In the genomic region with DNA sequence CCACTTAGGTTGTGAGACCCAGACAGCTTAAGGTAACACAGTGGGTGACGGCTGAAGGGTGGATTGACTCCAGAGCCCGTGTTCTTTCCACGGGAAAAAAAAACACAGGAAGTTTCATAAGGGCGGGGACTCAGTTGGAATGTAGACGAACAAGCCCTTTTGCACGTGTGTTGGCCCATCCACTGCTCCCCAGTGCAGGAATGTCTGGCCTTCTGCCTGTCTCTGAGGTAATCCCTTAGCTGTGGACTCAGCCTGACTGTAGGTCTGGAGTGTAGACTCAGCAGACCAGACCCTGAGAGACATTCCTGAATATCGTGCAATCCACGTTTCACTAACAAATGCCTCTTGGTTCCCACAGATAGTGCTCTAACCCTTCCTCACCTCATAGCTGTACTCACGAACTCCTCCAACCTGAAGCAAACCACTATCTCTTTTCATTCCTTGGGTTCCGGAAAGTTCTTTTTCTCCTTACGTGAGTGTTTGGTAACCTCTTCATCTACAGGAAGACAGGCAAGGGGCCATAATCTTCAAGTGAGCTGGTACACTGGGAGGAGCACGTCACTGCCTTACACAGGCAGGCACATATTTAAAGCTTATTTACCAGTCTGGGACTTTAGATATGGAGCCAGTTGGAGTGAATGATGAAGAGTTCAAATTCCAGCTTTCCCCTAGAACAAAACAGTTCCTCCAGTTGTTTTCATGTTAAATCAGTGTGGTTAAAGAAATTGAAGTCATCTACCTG, we compare ENCODE assay signal across 10 mouse cellular contexts.
DNase-seq lines count a peak whose midpoint lies in the region; ATAC-seq and TF ChIP-seq lines count a peak whose summit lies in the region.
"Had no signal": no experiment of that assay in that cellular context is flagged by ENCODE, and none has a peak within 500 bp of the region (broad histone marks: within the 10 kb centered on the region; RNA-seq: fewer than 3 reads in every experiment).

No protein-coding gene starts in this region.

- no peak overlapping the region for H3K9ac ChIP-seq in liver, postnatal 0 days (replicated peaks)
- H3K9ac ChIP-seq in liver, embryonic 12.5 days = no peak overlapping the region
- H3K9ac ChIP-seq in stomach, embryonic 16.5 days (ENCODE audit: low read length) = no peak overlapping the region
- no peak overlapping the region for H3K9ac ChIP-seq in forebrain, embryonic 15.5 days (replicated peaks)
- H3K9ac ChIP-seq: heart, embryonic 13.5 days; neural tube, embryonic 13.5 days had no signal

- no peak overlapping the region for H3K4me2 ChIP-seq in liver, postnatal 0 days (ENCODE audit: low read depth, low read length)
- no peak overlapping the region for H3K4me2 ChIP-seq in liver, embryonic 12.5 days
- H3K4me2 ChIP-seq in stomach, embryonic 16.5 days (ENCODE audit: low read depth, low read length) = no peak overlapping the region
- H3K4me2 ChIP-seq in forebrain, embryonic 15.5 days (replicated peaks) = no peak overlapping the region
- H3K4me2 ChIP-seq: heart, embryonic 13.5 days; neural tube, embryonic 13.5 days had no signal

- no peaks in the 10 kb centered on the region for H3K36me3 ChIP-seq in liver, postnatal 0 days (replicated peaks; ENCODE audit: insufficient read depth, low read length)
- no peaks in the 10 kb centered on the region for H3K36me3 ChIP-seq in liver, embryonic 12.5 days
- H3K36me3 ChIP-seq in stomach, embryonic 16.5 days (ENCODE audit: control insufficient read depth, insufficient read depth, low read length) = no peaks in the 10 kb centered on the region
- H3K36me3 ChIP-seq in forebrain, embryonic 15.5 days = no peaks in the 10 kb centered on the region
- H3K36me3 ChIP-seq: heart, embryonic 13.5 days; neural tube, embryonic 13.5 days had no signal

- H3K27ac ChIP-seq in liver, postnatal 0 days (ENCODE audit: low read depth) = no peak overlapping the region
- H3K27ac ChIP-seq in liver, embryonic 12.5 days = no peak overlapping the region
- H3K27ac ChIP-seq in stomach, embryonic 16.5 days (ENCODE audit: low read length) = no peak overlapping the region
- H3K27ac ChIP-seq in layer of hippocampus, adult 2 months = no peak overlapping the region
- H3K27ac ChIP-seq in forebrain, embryonic 15.5 days (replicated peaks) = no peak overlapping the region
- H3K27ac ChIP-seq: heart, embryonic 13.5 days; neural tube, embryonic 13.5 days had no signal

- H3K4me3 ChIP-seq in liver, postnatal 0 days (ENCODE audit: low read depth, low read length) = no peak overlapping the region
- H3K4me3 ChIP-seq in liver, embryonic 12.5 days = no peak overlapping the region
- H3K4me3 ChIP-seq in stomach, embryonic 16.5 days (replicated peaks; ENCODE audit: low read length) = no peak overlapping the region
- no peak overlapping the region for H3K4me3 ChIP-seq in layer of hippocampus, adult 2 months
- H3K4me3 ChIP-seq in forebrain, embryonic 15.5 days = no peak overlapping the region
- H3K4me3 ChIP-seq: heart, embryonic 13.5 days; neural tube, embryonic 13.5 days had no signal

- no peaks in the 10 kb centered on the region for H3K27me3 ChIP-seq in liver, postnatal 0 days (ENCODE audit: insufficient read depth, low read length)
- H3K27me3 ChIP-seq in liver, embryonic 12.5 days (replicated peaks) = 0 out of 2 replicates have a peak, but pooled peaks cover 9% of the 10 kb centered on the region
- H3K27me3 ChIP-seq in stomach, embryonic 16.5 days (ENCODE audit: control insufficient read depth, insufficient read depth, low read length) = no peaks in the 10 kb centered on the region; the same call in 1 of the 2 replicates
- H3K27me3 ChIP-seq in forebrain, embryonic 15.5 days = no peaks in the 10 kb centered on the region
- H3K27me3 ChIP-seq: neural tube, embryonic 13.5 days had no signal

- TF ChIP-seq CTCF in liver, postnatal 0 days (IDR thresholded peaks at IDR 0.05; ENCODE audit: low read depth) = no peak
- no peak for TF ChIP-seq CTCF in layer of hippocampus, adult 2 months (conservative IDR thresholded peaks at IDR 0.05)

- no peaks in the 10 kb centered on the region for H3K9me3 ChIP-seq in liver, postnatal 0 days (ENCODE audit: low read length)
- no peaks in the 10 kb centered on the region for H3K9me3 ChIP-seq in liver, embryonic 12.5 days (replicated peaks)
- H3K9me3 ChIP-seq in stomach, embryonic 16.5 days (replicated peaks; ENCODE audit: control insufficient read depth, low read length) = no peaks in the 10 kb centered on the region
- H3K9me3 ChIP-seq in forebrain, embryonic 15.5 days = no peaks in the 10 kb centered on the region
- H3K9me3 ChIP-seq: heart, embryonic 13.5 days; neural tube, embryonic 13.5 days had no signal

- TF ChIP-seq EP300 in liver, postnatal 0 days (IDR thresholded peaks at IDR 0.05; ENCODE audit: low read depth) = no peak

- DNase-seq in liver, postnatal 0 days = no peak
- peak; percentile 26 for DNase-seq in gastrocnemius, postnatal 10 days
- DNase-seq in heart, postnatal 4 days = peak; percentile 65
- DNase-seq in embryo, embryonic 9.5 days (ENCODE audit: extremely low spot score) = no peak
- DNase-seq in layer of hippocampus, adult 2 months (ENCODE audit: low spot score in 2 of 2) = no peak

- 66% methylated on average over 12 of the region's 12 CpGs for WGBS in liver, postnatal 0 days (ENCODE audit: insufficient replicate concordance)
- WGBS in liver, embryonic 12.5 days (ENCODE audit: insufficient replicate concordance) = 59% methylated on average over 12 of the region's 12 CpGs
- 57% methylated on average over 12 of the region's 12 CpGs for WGBS in stomach, embryonic 16.5 days
- 84% methylated on average over 12 of the region's 12 CpGs for WGBS in forebrain, embryonic 15.5 days

- no peaks in the 10 kb centered on the region for H3K4me1 ChIP-seq in liver, postnatal 0 days (ENCODE audit: insufficient read depth)
- H3K4me1 ChIP-seq in liver, embryonic 12.5 days = no peaks in the 10 kb centered on the region
- no peaks in the 10 kb centered on the region for H3K4me1 ChIP-seq in stomach, embryonic 16.5 days (ENCODE audit: control insufficient read depth, insufficient read depth, low read length)
- H3K4me1 ChIP-seq in forebrain, embryonic 15.5 days = no peaks in the 10 kb centered on the region
- H3K4me1 ChIP-seq: heart, embryonic 13.5 days; neural tube, embryonic 13.5 days had no signal

- peak; percentile 60; the same call in 1 of the 2 replicates for ATAC-seq in liver, postnatal 0 days
- no peak for ATAC-seq in liver, embryonic 12.5 days
- ATAC-seq in stomach, embryonic 16.5 days (ENCODE audit: insufficient read depth, low FRiP score) = peak; percentile 80; the same call in 1 of the 2 replicates
- ATAC-seq in forebrain, embryonic 15.5 days (replicated peaks) = no peak

Comparison
In these comparisons a context has a peak if more than half of its experiments do, and no peak if none do; other contexts are left out.
1. ATAC-seq: peak in liver, postnatal 0 days (single experiment) and stomach, embryonic 16.5 days (single experiment); none in liver, embryonic 12.5 days (single experiment) and forebrain, embryonic 15.5 days (single experiment).
2. DNase-seq: peak in gastrocnemius, postnatal 10 days (single experiment) and heart, postnatal 4 days (single experiment); none in liver, postnatal 0 days (single experiment), embryo, embryonic 9.5 days (single experiment) and layer of hippocampus, adult 2 months (0 of 2).